Mouse (Mus musculus) thymus, adult 18-20 months (tissue): Measurements from ENCODE around the gene Trim15.

Source experiments
- DNase-seq, 2 experiments: peaks; one replicate each; pipeline ENCODE4 v3.0.0; 2022; ENCODE audit warnings: mixed read lengths in 2 of 2

Gene Trim15

DNA sequence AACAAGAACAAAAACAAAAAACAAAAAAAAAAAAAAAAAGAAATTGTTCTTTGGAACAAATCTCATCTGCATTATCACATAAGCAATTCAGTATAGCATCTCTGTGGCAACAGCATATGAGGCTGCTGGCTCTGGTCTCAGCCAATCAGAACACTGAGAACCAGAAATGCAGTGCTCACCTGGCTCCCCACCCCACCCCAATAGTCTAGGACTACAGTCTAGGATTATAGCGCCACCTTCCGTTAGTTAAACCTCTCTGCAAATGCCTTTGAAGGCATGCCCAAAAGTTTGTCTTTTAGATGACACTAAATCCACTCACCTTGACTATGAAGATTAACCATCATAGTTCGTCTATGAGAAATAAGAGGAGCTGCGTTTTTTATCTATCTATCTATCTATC, 41.5 kb downstream of the Trim15 start:
- no peak for DNase-seq

DNA sequence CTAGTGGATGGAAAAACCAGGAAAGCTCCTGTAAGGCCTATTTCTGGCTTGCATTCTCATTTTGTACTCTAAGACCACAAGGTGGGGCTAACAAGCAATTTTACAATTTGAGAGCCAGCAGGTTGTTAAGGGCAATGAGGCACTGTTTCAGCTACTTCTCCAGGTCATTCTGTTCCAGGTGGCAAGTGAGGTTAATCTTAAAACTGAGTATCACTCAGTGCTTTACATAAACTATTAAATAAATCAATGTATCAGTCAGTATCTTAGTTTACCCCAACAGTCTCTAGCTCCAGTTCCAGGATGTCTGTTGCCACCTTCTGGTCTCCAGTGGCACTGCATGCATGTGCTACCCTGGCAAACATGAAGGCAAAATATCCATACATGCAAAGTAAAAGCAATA, 43.0 kb downstream of the Trim15 start:
- peak in 1 of 2 experiments; percentile 23 for DNase-seq

DNA sequence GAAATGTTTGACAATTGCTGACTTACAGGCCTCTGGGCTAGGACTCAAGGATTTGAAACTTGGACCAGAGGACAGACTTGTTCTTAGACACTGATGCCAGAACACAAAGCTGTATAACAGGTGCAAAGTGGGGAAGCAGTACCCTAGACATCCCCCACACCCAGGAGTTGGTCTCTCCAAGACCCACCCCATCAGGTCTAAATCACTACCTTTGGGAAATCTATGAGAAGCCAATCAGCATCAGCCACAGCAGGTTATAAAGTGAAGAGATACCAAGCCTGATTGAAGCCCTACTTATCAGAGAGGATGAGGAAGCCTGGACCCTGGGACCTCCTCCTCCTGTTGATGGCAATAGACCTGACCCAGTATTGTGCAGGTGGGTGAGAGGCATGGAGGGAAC, 55.1 kb downstream of the Trim15 start, which contains the start of gene H2-M10.6:
Gene H2-M10.6, plus strand, starts transcription at position 301 of the 400 bp plus-strand sequence.
- DNase-seq: no peak
